Mouse (Mus musculus) G1E (cell line): Measurements from ENCODE around the gene Ticam1.

Experiments used
- CTCF ChIP-seq: IDR thresholded peaks from 2 replicates; pipeline ENCODE4 v1.5.1; 2012; ENCODE audit warnings: low read depth, low read length, inconsistent platforms, mixed read lengths
- GATA1 ChIP-seq: IDR thresholded peaks from 2 replicates; pipeline ENCODE4 v1.6.1; 2012; ENCODE audit warnings: borderline replicate concordance, low read length, inconsistent platforms, mixed read lengths
- GATA2 ChIP-seq: IDR thresholded peaks from 2 replicates; pipeline ENCODE4 v1.6.1; 2012; ENCODE audit warnings: low read depth, low read length, inconsistent platforms, borderline replicate concordance
- TAL1 ChIP-seq: conservative IDR thresholded peaks from 2 replicates; pipeline ENCODE4 v1.6.1; 2012; ENCODE audit warnings: low read depth, low read length, inconsistent platforms, mixed read lengths

GRCm38 (mm10) chr17:56275842-56276480 is 625 bp downstream of the Ticam1 start:
- TF ChIP-seq TAL1: no peak
- no peak for TF ChIP-seq CTCF
- TF ChIP-seq GATA1: no peak
- no peak for TF ChIP-seq GATA2
